Mouse (Mus musculus) T-helper 2 cell (primary cell): ENCODE measurements around the gene Drap1.
"Not testable (repeated sequence)": the region's sequence is repeated elsewhere in the genome, so short reads cannot be mapped to it uniquely, and the experiment has no call there.

Source experiments
- in situ Hi-C: fragments of 300-600 bp; cut with MboI, MseI; formaldehyde crosslinking; loops from one replicate; pipeline ENCODE4 v1.15.1; 2025; ENCODE audit warnings: high pct_unique_total_duplicates

Drap1 gene

DNA sequence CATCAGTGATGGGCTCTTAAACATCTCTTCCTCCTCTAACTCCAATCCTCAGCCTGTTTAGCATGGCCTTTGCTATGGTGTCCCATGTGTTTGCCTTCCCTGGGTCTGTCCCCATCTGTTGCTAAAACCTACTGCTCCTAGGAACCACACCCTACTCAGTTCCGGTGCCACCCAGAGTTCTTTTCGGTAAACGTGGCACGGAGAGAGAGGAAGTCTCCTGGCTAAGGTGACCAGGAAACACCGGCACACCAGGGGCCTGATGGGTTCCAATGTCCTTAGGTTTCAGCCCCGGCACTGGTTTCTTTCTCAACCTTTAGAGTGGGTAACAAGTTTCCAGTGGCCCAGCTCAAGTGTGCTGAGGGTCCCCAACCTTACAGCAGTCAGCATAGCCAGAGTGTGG is 4.2 kb downstream of the Drap1 start:
- in situ Hi-C loops, result no loop called here

DNA sequence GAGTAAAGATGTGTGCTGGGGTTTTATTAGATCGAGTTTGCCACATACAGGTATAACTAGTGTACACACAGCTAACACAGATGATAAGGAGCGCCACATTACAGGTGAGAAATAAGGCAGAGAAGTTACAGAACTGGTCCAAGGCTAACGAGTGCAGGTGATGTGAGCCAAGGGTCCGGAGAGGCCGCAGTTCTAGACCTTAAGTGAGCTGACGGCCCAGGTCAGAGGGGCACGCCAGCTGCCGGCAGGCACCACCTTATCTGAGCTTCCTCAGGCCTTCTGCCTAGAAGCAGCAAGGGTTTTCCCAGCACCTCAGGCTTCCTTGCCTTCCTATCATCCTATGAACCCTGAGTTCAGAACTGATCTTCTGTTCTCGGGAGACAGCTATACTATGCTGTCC is 5.1 kb downstream of the Drap1 start:
- in situ Hi-C loops, result no loop called here

DNA sequence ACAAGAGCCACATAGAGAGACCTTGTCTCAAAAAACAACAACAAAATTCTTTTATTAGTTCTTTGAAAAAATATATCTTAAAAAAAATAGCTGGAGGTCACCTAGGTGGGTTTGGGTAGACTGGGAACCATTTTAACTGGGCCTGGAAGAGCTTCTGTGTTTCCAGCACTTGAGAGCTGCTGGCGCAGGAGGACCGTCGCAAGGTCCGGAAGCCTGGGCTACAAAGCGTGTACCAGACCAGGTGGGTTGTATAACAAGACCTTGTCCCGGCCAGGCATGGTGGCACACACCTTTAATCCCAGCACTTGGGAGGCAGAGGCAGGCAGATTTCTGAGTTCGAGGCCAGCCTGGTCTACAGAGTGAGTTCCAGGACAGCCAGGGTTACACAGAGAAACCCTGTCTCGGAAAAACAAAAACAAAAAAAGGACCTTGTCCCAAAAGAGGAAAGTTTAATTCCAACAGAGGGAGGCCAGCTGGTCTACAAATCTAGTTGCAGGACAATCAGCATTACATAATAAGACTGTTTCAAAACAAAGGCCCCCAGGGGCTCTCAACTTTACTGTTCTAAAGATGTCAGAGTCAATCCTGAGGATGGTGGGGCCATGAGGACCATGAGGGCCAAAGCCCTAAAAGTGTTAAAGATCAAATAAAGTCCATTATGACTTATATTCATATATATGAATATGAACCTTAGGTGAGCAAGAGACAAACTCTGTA is 5.9 kb downstream of the Drap1 start:
- in situ Hi-C loops, result no loop called here

DNA sequence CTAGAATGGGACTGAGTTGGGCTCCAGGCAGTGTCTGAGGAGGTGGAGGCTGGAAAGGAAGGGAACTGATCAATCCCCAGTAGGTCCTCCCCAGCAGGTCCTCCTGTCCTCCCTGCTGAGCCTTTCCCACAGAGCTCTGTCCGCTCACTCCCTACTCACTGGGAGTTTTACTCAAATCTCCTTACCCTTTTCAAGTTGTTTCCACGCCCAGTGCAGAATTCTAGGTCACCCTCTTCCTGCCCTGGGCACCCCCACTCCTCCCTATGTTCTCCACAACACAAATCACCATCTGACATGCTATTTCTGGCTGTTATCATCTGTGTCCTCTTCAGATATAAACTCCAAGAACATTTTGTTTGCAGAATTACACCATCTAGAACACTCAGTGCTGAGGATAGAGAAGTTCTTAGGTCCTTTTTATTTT is 10.2 kb downstream of the Drap1 start:
- in situ Hi-C loops, result no loop called here

DNA sequence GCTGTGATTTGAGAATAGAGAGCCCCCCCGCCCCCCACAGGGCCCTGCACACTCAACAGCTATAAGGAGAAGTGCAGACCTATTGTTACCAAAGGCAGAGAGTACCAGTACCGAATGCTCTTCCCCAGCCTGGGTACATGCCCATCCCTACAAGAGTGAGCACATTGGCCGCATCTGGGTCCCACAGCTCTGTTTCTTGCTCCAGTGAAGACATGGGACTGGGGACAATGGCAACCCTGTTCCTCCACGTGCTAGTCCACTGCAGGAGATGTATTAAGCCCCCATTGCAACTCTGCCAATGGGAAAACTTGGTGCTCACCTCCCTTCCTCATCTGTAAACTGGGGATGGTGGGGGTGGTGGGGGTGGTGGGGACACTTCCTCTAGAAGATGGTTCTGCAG is 10.9 kb downstream of the Drap1 start:
- in situ Hi-C loops, result no loop called here

DNA sequence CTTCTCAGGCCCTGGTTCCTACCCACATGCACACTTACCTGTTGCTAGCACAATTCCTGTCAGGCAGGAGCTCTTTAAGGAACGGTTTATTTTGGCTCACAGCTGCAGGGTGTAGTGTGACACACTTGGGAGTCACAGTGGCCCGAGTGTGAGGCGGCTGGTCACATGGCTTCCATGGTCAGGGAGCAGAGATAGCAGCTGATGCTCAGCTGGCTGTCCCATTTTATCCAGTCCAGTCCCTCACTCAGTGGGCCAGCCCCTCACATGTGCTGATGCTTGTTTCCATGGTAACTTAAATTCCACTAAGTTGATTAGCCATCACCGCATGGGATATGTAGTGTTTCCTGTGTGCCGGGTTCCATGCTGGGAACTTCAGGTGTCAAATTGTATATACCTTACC is 12.8 kb downstream of the Drap1 start:
- in situ Hi-C loops, result no loop called here

DNA sequence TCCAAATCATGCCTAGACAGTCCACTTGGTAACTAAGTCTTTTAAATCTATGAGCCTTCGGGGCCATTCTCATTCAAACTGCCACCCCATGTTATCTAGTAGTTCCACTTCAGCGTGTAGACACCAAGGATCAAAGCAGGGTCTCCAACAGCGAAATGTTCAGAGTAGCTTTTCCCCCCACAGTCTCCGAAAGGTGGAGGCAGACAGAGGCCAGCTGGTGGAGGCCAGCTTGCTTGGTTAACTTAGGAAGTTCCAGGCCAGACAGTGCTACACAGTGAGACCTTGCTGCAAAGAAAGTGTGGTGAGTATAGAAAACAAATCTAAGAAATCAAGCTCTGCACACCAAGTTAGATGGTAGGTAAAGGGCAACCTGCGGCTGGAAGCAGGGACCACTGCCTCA is 14.1 kb downstream of the Drap1 start:
- in situ Hi-C loops, result no loop called here

DNA sequence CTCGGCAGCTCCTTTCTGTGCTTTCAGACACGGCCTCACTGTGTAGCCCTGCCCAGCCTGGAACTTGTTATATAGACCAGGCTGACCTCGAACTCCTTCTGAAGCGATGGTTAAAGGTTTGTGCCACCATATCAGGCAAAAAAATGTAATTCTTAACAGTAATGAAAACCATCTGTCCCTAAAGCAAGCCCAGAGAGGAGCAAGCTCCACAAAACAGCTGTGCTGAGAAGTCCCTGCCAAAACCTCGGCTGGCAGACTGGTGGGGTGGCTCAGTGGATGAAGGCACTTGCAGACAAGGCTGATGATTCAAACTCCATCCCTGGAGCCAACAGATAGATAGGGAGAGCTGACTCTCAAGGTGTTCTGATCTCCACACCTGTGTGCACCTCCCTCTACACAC is 15.7 kb downstream of the Drap1 start:
- in situ Hi-C loops, result no loop called here

DNA sequence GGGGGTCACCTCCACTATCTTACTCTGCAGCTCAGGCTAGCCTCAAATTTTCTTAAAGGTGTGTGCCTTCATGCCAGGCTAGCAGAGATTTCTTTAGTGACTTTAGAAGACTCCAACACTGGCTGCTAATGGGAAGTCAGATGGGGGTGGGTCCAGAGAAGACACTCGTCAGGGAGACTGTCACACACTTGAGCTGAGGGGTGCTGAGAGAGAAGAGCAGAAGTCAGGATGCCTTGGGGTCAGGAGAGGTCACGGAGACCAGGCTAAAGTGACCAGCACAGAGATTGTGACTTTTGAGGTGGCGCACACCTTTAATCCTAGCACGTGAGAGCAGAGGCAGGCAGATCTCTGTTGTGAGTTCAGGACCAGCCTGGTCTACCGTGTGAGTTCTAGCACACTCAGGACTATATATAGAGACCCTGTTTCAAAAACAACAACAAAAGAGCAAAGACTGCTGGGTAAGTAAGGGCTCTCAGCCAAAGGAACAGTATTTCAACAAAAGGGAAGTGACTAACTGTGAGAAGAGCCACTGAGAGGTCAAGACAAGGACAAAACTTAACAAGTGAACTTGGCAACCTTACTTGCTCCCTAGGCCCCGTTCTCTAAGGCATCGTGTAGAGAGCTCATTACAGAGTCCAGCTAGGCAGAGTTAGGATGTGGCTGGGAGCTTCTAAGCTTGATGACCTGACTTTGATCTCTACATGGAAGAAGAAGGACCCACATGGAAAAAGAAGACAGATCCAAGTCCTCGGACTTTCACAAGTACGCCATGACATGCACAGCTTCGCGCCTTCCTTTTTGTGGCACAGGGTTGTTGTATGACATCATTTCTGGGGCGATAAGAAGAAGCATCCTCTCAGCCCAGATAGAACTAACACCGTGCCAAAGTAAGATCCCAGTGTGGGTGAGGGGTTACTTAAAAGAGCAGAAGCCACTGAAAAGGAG is 16.4 kb downstream of the Drap1 start:
- in situ Hi-C loops, result no loop called here

DNA sequence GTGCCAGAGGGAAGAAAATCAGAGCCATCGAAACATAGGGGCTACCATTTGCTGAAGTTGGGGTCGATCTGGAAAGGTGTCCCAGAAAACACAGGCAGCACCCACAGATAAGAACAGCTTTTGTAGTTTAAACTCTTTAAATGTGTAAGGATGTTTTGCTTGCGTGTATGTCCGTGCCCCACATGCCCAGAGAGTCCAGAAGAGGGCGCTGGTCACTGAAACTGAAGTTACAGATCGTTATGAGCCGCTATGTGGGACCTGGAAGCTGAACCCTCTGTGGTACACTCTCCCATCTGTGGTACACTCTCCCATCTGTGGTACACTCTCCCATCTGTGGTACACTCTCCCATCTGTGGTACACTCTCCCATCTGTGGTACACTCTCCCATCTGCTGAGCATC is 17.6 kb downstream of the Drap1 start:
- in situ Hi-C loops, result no loop called here

DNA sequence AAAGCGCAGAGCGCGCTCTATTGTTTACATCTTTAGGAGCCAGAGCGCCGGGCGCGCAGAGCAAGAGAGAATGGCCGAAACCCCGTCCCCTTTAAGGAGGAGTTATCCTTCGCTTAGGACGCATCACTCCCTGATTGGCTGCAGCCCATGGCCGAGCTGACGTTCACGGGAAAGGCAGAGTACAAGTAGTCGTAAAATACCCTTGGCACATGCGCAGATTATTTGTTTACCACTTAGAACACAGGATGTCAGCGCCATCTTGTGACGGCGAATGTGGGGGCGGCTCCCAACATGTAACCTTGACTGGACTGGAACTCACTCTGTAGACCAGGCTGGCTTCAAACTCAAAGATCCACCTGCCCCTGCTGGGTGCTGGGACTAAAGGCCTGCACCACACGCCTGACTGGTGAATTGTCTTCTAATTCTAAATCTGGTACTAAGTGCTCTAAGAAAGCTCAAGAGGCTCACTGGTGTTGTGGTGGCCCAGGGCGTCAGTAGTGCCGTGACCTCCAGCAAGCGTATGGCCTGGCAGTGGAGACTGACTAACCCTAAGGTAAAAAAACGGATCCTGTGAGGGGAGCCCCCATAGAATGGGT is 18.1 kb downstream of the Drap1 start:
- in situ Hi-C loops, result not testable (repeated sequence)

DNA sequence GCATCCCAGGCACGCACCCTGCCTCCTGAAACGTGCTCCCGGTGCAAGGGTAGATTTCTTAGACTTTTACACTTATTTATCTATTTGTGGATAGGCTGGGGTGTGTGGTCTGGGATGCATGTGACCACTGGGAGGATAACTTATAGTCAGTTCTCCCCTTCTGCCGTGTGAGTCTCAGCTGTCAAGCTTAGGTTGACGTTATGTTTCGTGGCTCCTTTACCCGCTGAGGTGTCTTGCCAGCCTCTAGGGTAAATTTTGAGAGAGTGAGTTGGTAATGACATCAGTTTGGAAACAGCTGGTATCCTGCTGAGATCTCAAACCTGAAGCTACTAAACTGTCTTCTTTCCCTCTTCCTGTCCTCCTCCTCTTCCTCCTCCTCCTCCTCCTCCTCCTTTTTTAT is 18.9 kb downstream of the Drap1 start:
- in situ Hi-C loops, result no loop called here

DNA sequence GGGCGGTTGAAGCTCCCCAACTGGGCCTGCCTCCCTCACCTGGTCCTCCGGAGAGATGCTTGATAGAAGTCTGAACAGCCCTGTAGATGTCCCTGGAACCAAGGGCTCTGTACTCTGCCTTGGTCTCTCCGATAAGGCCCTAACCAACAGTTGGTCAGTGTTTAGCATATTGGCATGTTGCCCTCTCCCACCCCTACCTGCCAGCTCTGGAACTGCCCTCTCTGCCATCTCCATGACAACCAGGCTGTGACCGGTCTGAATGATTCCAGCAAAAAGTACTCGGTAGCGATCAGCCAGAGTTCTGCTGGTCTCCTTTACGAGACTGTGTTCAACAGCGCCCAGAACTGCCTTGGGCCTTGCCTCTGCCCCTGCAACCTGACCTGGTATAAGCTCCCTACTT is 22.5 kb downstream of the Drap1 start, which contains the start of gene Tsga10ip:
TSS of gene Tsga10ip (minus strand) at position 234 of the 400 bp plus-strand sequence.
- in situ Hi-C loops, result no loop called here

DNA sequence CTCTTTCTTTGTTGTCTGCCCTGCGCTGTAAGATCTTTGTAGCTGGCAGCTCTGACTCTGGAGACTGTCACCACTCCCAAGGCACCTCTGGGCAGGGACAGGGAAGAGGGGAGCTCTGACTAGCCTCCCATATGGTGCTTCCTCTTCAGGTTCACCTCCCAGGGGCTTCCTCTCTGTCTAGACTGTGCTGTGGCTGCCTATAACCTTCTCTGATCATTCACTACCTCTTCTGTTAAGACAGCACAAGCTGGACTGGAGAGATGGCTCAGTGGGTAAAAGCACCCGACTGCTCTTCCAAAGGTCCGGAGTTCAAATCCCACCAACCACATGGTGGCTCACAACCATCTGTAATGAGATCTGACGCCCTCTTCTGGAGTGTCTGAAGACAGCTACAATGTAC is 23.7 kb downstream of the Drap1 start:
- in situ Hi-C loops, result not testable (repeated sequence)

DNA sequence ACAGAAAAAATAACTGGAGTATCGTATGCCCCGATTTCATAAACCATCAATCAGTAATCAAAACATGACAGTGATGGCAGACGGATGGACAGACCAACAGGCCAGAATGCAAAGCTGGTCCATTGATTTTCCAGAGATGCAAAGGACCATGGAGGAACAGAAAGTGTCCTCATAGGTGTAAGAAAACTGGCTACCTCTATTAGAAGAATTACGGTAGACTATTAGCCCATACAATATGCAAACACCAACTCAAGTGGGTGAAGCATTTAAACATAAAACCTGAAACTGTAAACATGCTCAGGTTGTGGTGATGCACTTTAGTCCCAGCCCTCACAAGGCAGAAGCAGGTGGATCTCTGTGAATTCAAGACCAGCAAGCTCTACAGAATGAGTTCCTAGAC is 29.4 kb downstream of the Drap1 start:
- in situ Hi-C loops, result no loop called here

DNA sequence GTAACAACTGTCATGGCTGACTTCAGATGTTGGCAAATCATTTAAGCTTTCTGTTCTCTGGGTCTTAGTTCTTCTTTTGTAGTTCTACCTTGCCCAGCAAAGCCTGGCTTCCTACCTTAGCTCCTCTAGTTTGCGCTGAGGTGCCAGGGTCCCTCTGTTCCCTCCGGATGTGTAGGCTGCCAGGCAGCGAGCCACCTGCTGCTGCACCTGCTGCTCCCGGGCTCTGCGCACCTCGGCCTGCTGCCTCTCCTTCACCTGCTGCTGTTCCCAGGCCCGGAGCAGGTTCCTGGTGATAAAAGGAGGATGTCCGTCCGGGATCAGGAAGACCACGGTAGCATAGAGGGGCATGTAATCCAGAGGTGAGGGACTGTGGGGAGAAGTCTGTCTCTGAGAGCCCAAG is 30.6 kb downstream of the Drap1 start:
- in situ Hi-C loops, result no loop called here

DNA sequence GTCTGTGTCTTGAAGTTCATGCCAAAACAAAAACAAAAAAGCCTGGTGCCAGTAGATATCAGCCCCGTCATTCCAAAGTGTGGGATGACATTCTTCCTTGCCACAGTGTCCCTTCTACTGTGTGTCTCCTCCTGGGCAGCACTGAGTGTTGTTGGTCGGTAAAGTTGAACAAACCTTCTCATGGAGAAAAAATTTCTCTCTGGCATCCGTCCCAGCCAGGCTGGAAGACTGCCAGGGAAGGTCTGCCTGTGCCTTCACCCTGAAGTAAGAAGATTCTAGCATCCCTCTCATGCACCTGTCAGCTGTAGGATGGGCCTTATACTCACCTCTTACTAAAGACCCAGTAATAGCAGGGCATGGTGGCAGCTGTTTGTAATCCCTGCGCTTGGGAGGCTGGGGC is 31.9 kb downstream of the Drap1 start:
- in situ Hi-C loops, result no loop called here

DNA sequence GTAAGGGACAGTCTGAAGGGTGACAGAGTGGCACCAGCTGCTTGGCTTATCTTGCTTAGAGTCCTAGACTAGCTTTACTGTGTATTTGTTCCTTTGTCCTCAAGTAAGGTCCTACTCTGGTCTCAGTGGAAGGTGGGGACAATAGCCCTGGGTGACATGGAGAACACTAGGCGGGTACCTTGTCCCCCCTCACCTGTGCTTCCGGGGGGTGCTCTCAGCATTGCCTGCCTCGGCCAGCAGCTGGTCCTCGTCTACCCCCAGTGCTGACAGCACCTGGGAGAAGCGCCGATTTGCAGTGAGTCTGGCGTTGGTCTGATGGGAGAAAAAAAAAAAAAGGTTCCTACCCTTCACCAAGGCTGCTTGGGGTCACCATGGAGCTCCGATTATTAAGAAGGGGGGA is 34.4 kb downstream of the Drap1 start:
- in situ Hi-C loops, result no loop called here

DNA sequence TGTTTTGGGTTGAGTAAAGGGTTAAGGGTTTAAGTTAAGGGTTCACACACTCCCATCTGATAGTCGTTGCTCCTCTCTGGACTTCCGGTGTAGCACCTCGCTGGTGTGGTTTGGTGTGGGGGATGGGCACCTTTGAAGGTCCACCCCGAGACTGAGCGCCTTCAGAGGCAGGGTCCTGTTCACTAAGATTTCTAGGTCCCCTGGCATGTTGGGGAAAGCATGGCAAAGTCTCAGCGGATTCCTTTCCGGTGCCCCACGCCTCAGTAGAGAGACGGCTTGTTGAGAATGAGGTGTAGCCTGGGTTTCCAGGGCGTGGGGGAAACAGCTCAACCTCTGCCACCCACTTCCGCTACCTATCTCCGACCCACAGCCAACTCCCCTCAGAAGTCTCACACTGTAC is 35.1 kb downstream of the Drap1 start:
- in situ Hi-C loops, result no loop called here

DNA sequence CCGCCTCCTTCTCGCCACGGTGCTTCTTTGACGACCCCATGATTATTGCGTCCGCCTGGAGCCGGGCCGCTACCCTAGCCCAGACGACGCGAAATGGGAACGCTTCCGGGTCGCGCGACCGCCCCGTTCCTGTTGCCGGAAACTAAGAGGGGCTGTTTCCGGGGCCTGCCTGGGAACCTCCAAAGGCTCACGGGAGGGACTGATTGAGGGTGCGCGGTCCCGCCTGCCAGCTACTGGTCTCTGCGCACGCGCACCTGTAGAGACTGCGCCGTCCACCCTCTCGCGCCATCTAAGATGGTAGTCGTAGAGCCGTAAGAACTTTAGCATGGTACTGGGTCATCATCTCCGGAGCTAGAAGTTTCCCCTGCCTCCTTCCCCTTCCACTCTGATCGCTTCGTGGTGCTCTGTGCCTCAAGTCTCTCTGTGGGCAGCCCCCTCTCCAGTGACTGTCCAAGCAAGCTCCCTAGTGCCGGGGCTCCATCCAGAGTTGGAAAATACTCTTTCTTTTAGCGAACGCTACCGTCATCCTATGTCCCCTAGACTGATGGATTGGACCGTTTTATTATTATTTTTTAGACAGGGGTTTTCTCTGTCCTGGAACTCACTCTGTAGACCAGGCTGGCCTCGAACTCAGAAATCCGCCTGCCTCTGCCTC is 36.1 kb downstream of the Drap1 start, which contains the start of gene Sart1:
TSS of gene Sart1 (minus strand) at position 116 of the 655 bp plus-strand sequence.
- in situ Hi-C loops, result no loop called here

DNA sequence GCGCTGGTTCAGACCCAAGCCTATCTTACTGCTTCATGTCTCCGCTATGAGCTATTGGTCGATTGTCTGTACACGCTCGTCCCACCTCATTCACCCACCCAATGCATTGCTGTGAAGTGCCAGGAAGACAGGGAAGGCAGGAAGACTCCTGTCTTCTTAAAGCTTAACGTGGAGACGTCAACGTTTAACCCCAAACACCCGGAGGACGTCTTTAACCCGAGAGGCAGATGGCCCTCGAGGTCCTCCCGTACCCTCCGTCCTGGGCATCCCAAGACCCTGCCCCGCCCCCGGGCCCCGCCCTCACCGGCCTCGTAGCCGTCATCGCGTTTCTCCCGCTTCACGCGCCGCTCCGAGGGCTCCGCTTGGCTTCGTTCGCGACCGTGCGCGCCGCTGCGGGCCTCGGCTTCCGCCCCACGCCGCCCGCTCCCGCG is 36.8 kb downstream of the Drap1 start:
- in situ Hi-C loops, result no loop called here

DNA sequence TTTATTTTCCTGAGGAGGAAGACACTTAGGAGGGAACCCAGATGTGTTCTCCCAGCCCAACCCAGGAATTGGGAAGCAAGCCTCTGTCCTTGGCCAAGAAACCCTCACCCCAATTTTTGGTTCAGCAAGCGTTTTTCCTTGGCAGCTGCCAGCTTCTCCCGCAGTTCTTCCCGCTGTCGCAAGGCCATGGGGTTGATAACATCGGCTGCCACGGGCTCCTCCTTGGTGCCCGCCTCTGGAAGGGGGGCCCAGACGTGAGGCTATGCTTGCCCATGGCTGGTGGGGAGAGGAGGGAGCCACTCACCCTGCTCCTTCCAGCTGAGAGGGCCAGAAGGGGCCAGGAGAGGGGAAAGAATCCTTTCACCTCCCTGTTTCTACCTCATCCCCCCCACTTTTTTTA is 40.1 kb downstream of the Drap1 start:
- in situ Hi-C loops, result no loop called here
